Mouse (Mus musculus): Measurements from ENCODE around the gene Asic2. TPM values are rescaled to one million over a fixed set of nuclear protein-coding genes. Genes with fewer than 3 reads are reported as not detected.
"Not testable (repeated sequence)": the region's sequence is repeated elsewhere in the genome, so short reads cannot be mapped to it uniquely, and the experiment has no call there.

The Asic2 gene
- total and polyA plus RNA-seq, 2 experiments from 2014 or later: 19.2 to 57.3 TPM

GRCm38 (mm10) chr11:81369497-81370425 is 598.5 kb downstream of the Asic2 start:
- TF ChIP-seq CTCF (IDR thresholded peaks at IDR 0.05; ENCODE audit: low read depth): no peak
- Histone ChIP-seq H3K9ac (replicated peaks; ENCODE audit: low read length) (no peak overlapping the region), H3K27me3 (ENCODE audit: insufficient read depth, low read length) (no peaks in the 10 kb centered on the region), H3K4me2 (ENCODE audit: low read depth, low read length) (no peak overlapping the region), H3K27ac (no peak overlapping the region), H3K4me3 (ENCODE audit: low read length) (no peak overlapping the region), H3K9me3 (ENCODE audit: low read length) (no peaks in the 10 kb centered on the region), H3K36me3 (ENCODE audit: insufficient read depth, low read length) (no peaks in the 10 kb centered on the region), H3K4me1 (ENCODE audit: insufficient read depth, low read length) (no peaks in the 10 kb centered on the region)
- WGBS: 53% methylated on average over 10 of the region's 10 CpGs
- ATAC-seq (no peak), DNase-seq (ENCODE audit: low spot score) (peak; percentile 57)

- H3K27me3 ChIP-seq (ENCODE audit: insufficient read depth, low read length): no peaks in the 10 kb centered on the region
- H3K36me3 ChIP-seq (ENCODE audit: insufficient read depth, low read length): no peaks in the 10 kb centered on the region
- ATAC-seq: no peak
- no peak overlapping the region for H3K4me3 ChIP-seq (ENCODE audit: low read length)
- no peaks in the 10 kb centered on the region for H3K9me3 ChIP-seq (ENCODE audit: low read length)
- no peak overlapping the region for H3K9ac ChIP-seq (replicated peaks; ENCODE audit: low read length)
- DNase-seq (ENCODE audit: low spot score): no peak
- WGBS: 97% methylated on average over 3 of the region's 3 CpGs
- H3K27ac ChIP-seq: no peak overlapping the region
- no peak overlapping the region for H3K4me2 ChIP-seq (ENCODE audit: low read depth, low read length)
- peak; percentile 25; the same call in 1 of the 2 replicates for TF ChIP-seq CTCF (IDR thresholded peaks at IDR 0.05; ENCODE audit: low read depth)
- no peaks in the 10 kb centered on the region for H3K4me1 ChIP-seq (ENCODE audit: insufficient read depth, low read length)
Measured at GRCm38 (mm10) chr11:81364442-81364841, 603.8 kb downstream of the Asic2 start.

- TF ChIP-seq CTCF (IDR thresholded peaks at IDR 0.05; ENCODE audit: low read depth): no peak
- 45% methylated on average over 3 of the region's 3 CpGs for WGBS
Measured at GRCm38 (mm10) chr11:81362461-81362860, 605.8 kb downstream of the Asic2 start.

GRCm38 (mm10) chr11:81361040-81361439 is 607.2 kb downstream of the Asic2 start:
- H3K4me2 ChIP-seq (ENCODE audit: low read depth, low read length): no peak overlapping the region
- ATAC-seq: no peak
- WGBS: 86% methylated on average over 4 of the region's 4 CpGs
- no peaks in the 10 kb centered on the region for H3K27me3 ChIP-seq (ENCODE audit: insufficient read depth, low read length)
- DNase-seq (ENCODE audit: low spot score): no peak
- no peaks in the 10 kb centered on the region for H3K9me3 ChIP-seq (ENCODE audit: low read length)
- H3K36me3 ChIP-seq (ENCODE audit: insufficient read depth, low read length): no peaks in the 10 kb centered on the region
- no peak for TF ChIP-seq CTCF (IDR thresholded peaks at IDR 0.05; ENCODE audit: low read depth)
- H3K4me3 ChIP-seq (ENCODE audit: low read length): no peak overlapping the region
- H3K4me1 ChIP-seq (ENCODE audit: insufficient read depth, low read length): no peaks in the 10 kb centered on the region
- H3K9ac ChIP-seq (replicated peaks; ENCODE audit: low read length): no peak overlapping the region
- H3K27ac ChIP-seq: no peak overlapping the region

More at GRCm38 (mm10) chr11:81362461-81362860, 605.8 kb downstream of the Asic2 start:
- no peaks in the 10 kb centered on the region for H3K4me1 ChIP-seq (ENCODE audit: insufficient read depth, low read length)
- no peak for ATAC-seq
- no peak overlapping the region for H3K4me3 ChIP-seq (ENCODE audit: low read length)
- no peak overlapping the region for H3K9ac ChIP-seq (replicated peaks; ENCODE audit: low read length)
- H3K9me3 ChIP-seq (ENCODE audit: low read length): no peaks in the 10 kb centered on the region
- no peaks in the 10 kb centered on the region for H3K36me3 ChIP-seq (ENCODE audit: insufficient read depth, low read length)
- H3K27ac ChIP-seq: no peak overlapping the region
- H3K4me2 ChIP-seq (ENCODE audit: low read depth, low read length): no peak overlapping the region
- peak; percentile 11 for DNase-seq (ENCODE audit: low spot score)
- H3K27me3 ChIP-seq (ENCODE audit: insufficient read depth, low read length): no peaks in the 10 kb centered on the region

GRCm38 (mm10) chr11:81350498-81350897 is 617.8 kb downstream of the Asic2 start:
- not testable (repeated sequence) for H3K9me3 ChIP-seq (ENCODE audit: low read length); H3K4me3 ChIP-seq (ENCODE audit: low read length); DNase-seq (ENCODE audit: low spot score); H3K27ac ChIP-seq; H3K4me1 ChIP-seq (ENCODE audit: insufficient read depth, low read length); H3K36me3 ChIP-seq (ENCODE audit: insufficient read depth, low read length); H3K9ac ChIP-seq (replicated peaks; ENCODE audit: low read length); H3K4me2 ChIP-seq (ENCODE audit: low read depth, low read length); ATAC-seq; H3K27me3 ChIP-seq (ENCODE audit: insufficient read depth, low read length)
- 51% methylated on average over 5 of the region's 6 CpGs for WGBS

GRCm38 (mm10) chr11:81331977-81332376 is 636.3 kb downstream of the Asic2 start:
- Histone ChIP-seq H3K9ac (replicated peaks; ENCODE audit: low read length) (no peak overlapping the region), H3K27ac (no peak overlapping the region), H3K9me3 (ENCODE audit: low read length) (no peaks in the 10 kb centered on the region), H3K36me3 (ENCODE audit: insufficient read depth, low read length) (no peaks in the 10 kb centered on the region), H3K27me3 (ENCODE audit: insufficient read depth, low read length) (no peaks in the 10 kb centered on the region), H3K4me1 (ENCODE audit: insufficient read depth, low read length) (no peaks in the 10 kb centered on the region), H3K4me2 (ENCODE audit: low read depth, low read length) (no peak overlapping the region), H3K4me3 (ENCODE audit: low read length) (no peak overlapping the region)
- DNase-seq (ENCODE audit: low spot score): no peak
- WGBS: 67% methylated on average over 2 of the region's 2 CpGs
- no peak for TF ChIP-seq CTCF (IDR thresholded peaks at IDR 0.05; ENCODE audit: low read depth)
- ATAC-seq: no peak

- TF ChIP-seq CTCF (IDR thresholded peaks at IDR 0.05; ENCODE audit: low read depth): no peak
- no peak for DNase-seq (ENCODE audit: low spot score)
- no peaks in the 10 kb centered on the region for H3K9me3 ChIP-seq (ENCODE audit: low read length)
- WGBS: 85% methylated on average over 3 of the region's 3 CpGs
- H3K27me3 ChIP-seq (ENCODE audit: insufficient read depth, low read length): no peaks in the 10 kb centered on the region
- H3K9ac ChIP-seq (replicated peaks; ENCODE audit: low read length): no peak overlapping the region
- H3K27ac ChIP-seq: no peak overlapping the region
- no peak overlapping the region for H3K4me2 ChIP-seq (ENCODE audit: low read depth, low read length)
- no peaks in the 10 kb centered on the region for H3K4me1 ChIP-seq (ENCODE audit: insufficient read depth, low read length)
- H3K36me3 ChIP-seq (ENCODE audit: insufficient read depth, low read length): no peaks in the 10 kb centered on the region
- no peak overlapping the region for H3K4me3 ChIP-seq (ENCODE audit: low read length)
- ATAC-seq: no peak
Measured at GRCm38 (mm10) chr11:81330982-81331381, 637.3 kb downstream of the Asic2 start.

Measured in hindbrain, postnatal 0 days (tissue).